In the genomic region with DNA sequence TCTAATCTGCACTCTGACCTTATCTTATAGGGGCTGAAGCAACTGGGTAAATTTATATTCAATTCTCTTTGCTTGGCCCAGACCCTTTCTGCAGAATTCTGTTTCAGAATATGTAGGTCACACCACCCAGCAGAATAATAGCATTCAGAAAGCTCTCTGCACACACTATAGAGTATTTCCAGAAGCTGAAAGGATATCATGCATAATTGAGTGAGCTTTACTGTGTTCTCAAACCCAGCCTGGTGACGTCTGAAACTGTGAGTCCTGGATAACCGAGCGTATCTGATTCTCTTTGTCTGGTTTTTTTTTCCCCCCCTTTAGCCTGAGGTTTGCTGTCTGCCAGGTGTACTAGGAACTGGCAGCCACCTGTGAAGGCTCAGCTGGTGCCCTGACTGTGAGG, we compare ENCODE assay signal across 12 mouse cellular contexts.
"Had no signal": no experiment of that assay in that cellular context is flagged by ENCODE, and none has a peak within 500 bp of the region (broad histone marks: within the 10 kb centered on the region; RNA-seq: fewer than 3 reads in every experiment).

No protein-coding gene starts in this region.

- H3K4me1 ChIP-seq: intestine, embryonic 15.5 days; limb, embryonic 13.5 days; neural tube, embryonic 13.5 days had no signal

- H3K36me3 ChIP-seq: intestine, embryonic 15.5 days; limb, embryonic 13.5 days; neural tube, embryonic 13.5 days had no signal

- DNase-seq: kidney, adult 18-20 months; kidney, postnatal 10 days; kidney, postnatal 4 days; left cerebral cortex, postnatal 4 days; lung, adult 18-20 months; right cerebral cortex, adult 18-20 months; right cerebral cortex, postnatal 25 days had no signal

- ATAC-seq: intestine, embryonic 15.5 days had no signal

- H3K27me3 ChIP-seq: intestine, embryonic 15.5 days; limb, embryonic 13.5 days; neural tube, embryonic 13.5 days had no signal

- H3K27ac ChIP-seq: intestine, embryonic 15.5 days; layer of hippocampus, adult 2 months; limb, embryonic 13.5 days; liver, embryonic 14.5 days; neural tube, embryonic 13.5 days had no signal

- H3K4me2 ChIP-seq: intestine, embryonic 15.5 days; limb, embryonic 13.5 days; neural tube, embryonic 13.5 days had no signal

- H3K4me3 ChIP-seq: intestine, embryonic 15.5 days; layer of hippocampus, adult 2 months; limb, embryonic 13.5 days; neural tube, embryonic 13.5 days had no signal

- H3K9ac ChIP-seq: intestine, embryonic 15.5 days; limb, embryonic 13.5 days; liver, embryonic 14.5 days; neural tube, embryonic 13.5 days had no signal

- H3K9me3 ChIP-seq: intestine, embryonic 15.5 days; limb, embryonic 13.5 days; neural tube, embryonic 13.5 days had no signal
